Mouse (Mus musculus): ENCODE data around the gene Rgp1. TPM values are rescaled to one million over a fixed set of nuclear protein-coding genes. Genes with fewer than 3 reads are reported as not detected.

The Rgp1 gene
- polyA plus RNA-seq, 1 experiment from 2014 or later = 29.7 TPM

GRCm38 (mm10) chr4:43620146-43620778 is 41.7 kb downstream of the Rgp1 start:
- Histone ChIP-seq H3K27me3 (ENCODE audit: insufficient read depth, poor library complexity, severe bottlenecking) (no peaks in the 10 kb centered on the region), H3K27ac (no peak overlapping the region), H3K4me3 (no peak overlapping the region), H3K36me3 (no peaks in the 10 kb centered on the region), H3K9me3 (peaks cover 4% of the 10 kb centered on the region), H3K4me1 (no peaks in the 10 kb centered on the region)
- WGBS = 79% methylated on average over 4 of the region's 4 CpGs
- peak; percentile 66 for DNase-seq (ENCODE audit: low spot score)

- Histone ChIP-seq H3K27ac (no peak overlapping the region), H3K9me3 (peaks cover 9% of the 10 kb centered on the region), H3K27me3 (ENCODE audit: insufficient read depth, poor library complexity, severe bottlenecking) (peaks cover 23% of the 10 kb centered on the region), H3K4me3 (no peak overlapping the region), H3K36me3 (no peaks in the 10 kb centered on the region), H3K4me1 (peaks cover 29% of the 10 kb centered on the region)
- DNase-seq (ENCODE audit: low spot score) = peak; percentile 72
- WGBS = 37% methylated on average over 20 of the region's 20 CpGs
Observed at GRCm38 (mm10) chr4:43629106-43629817, 50.7 kb downstream of the Rgp1 start.

- peak; percentile 89 for DNase-seq (ENCODE audit: low spot score)
- Histone ChIP-seq H3K27me3 (ENCODE audit: insufficient read depth, poor library complexity, severe bottlenecking) (peaks cover 23% of the 10 kb centered on the region), H3K4me3 (peak overlapping the region; percentile 13), H3K4me1 (peaks cover 29% of the 10 kb centered on the region), H3K36me3 (no peaks in the 10 kb centered on the region), H3K9me3 (peaks cover 6% of the 10 kb centered on the region), H3K27ac (no peak overlapping the region)
- WGBS = 10% methylated on average over 5 of the region's 5 CpGs
Observed at GRCm38 (mm10) chr4:43630030-43630581, 51.6 kb downstream of the Rgp1 start.

- peak; percentile 75 for DNase-seq (ENCODE audit: low spot score)
- WGBS = 25% methylated on average over 5 of the region's 5 CpGs
Observed at GRCm38 (mm10) chr4:43630671-43631045, 52.1 kb downstream of the Rgp1 start.

GRCm38 (mm10) chr4:43631046-43631955 is 52.8 kb downstream of the Rgp1 start, which contains the start of gene Npr2:
Gene Npr2, plus strand, starts transcription at chr4:43631935.
- DNase-seq (ENCODE audit: low spot score) = peak; percentile 78

More at GRCm38 (mm10) chr4:43630671-43631045, 52.1 kb downstream of the Rgp1 start:
- Histone ChIP-seq H3K36me3 (no peaks in the 10 kb centered on the region), H3K4me3 (peak overlapping the region; percentile 80), H3K4me1 (peaks cover 33% of the 10 kb centered on the region), H3K27ac (peak overlapping the region; percentile 92), H3K9me3 (peaks cover under 1% of the 10 kb centered on the region; the same call in 1 of the 2 replicates), H3K27me3 (ENCODE audit: insufficient read depth, poor library complexity, severe bottlenecking) (peaks cover 23% of the 10 kb centered on the region)

GRCm38 (mm10) chr4:43631956-43632920 is 53.7 kb downstream of the Rgp1 start:
- H3K36me3 ChIP-seq = no peaks in the 10 kb centered on the region
- no peaks in the 10 kb centered on the region for H3K9me3 ChIP-seq
- peaks cover 23% of the 10 kb centered on the region for H3K27me3 ChIP-seq (ENCODE audit: insufficient read depth, poor library complexity, severe bottlenecking)
- H3K4me3 ChIP-seq = peak overlapping the region; percentile 80
- DNase-seq (ENCODE audit: low spot score) = peak; percentile 78
- 42% methylated on average over 42 of the region's 42 CpGs for WGBS
- peaks cover 38% of the 10 kb centered on the region for H3K4me1 ChIP-seq
- H3K27ac ChIP-seq = peak overlapping the region; percentile 92

More at GRCm38 (mm10) chr4:43631046-43631955, 52.8 kb downstream of the Rgp1 start, which contains the start of gene Npr2:
- peak within 1 kb of the TSS; percentile 92 for H3K27ac ChIP-seq
- 1% methylated on average over 61 of the region's 70 CpGs for WGBS
- H3K4me3 ChIP-seq = peak within 1 kb of the TSS; percentile 80
- peaks cover 23% of the 10 kb centered on the region for H3K27me3 ChIP-seq (ENCODE audit: insufficient read depth, poor library complexity, severe bottlenecking)
- H3K4me1 ChIP-seq = peaks cover 38% of the 10 kb centered on the region
- no peaks in the 10 kb centered on the region for H3K36me3 ChIP-seq
- H3K9me3 ChIP-seq = no peaks in the 10 kb centered on the region

- peaks cover 23% of the 10 kb centered on the region for H3K27me3 ChIP-seq (ENCODE audit: insufficient read depth, poor library complexity, severe bottlenecking)
- peaks cover 38% of the 10 kb centered on the region for H3K4me1 ChIP-seq
- H3K27ac ChIP-seq = no peak overlapping the region
- DNase-seq (ENCODE audit: low spot score) = peak; percentile 64
- H3K36me3 ChIP-seq = no peaks in the 10 kb centered on the region
- no peaks in the 10 kb centered on the region for H3K9me3 ChIP-seq
- WGBS = 82% methylated on average over 8 of the region's 8 CpGs
- H3K4me3 ChIP-seq = no peak overlapping the region
Observed at GRCm38 (mm10) chr4:43633296-43633695, 54.8 kb downstream of the Rgp1 start.

- Histone ChIP-seq H3K27me3 (ENCODE audit: insufficient read depth, poor library complexity, severe bottlenecking) (peaks cover 23% of the 10 kb centered on the region), H3K4me1 (peaks cover 38% of the 10 kb centered on the region), H3K9me3 (no peaks in the 10 kb centered on the region), H3K36me3 (no peaks in the 10 kb centered on the region), H3K4me3 (no peak overlapping the region), H3K27ac (no peak overlapping the region)
- peak; percentile 28 for DNase-seq (ENCODE audit: low spot score)
- WGBS = 87% methylated on average over 2 of the region's 2 CpGs
Observed at GRCm38 (mm10) chr4:43633736-43634135, 55.2 kb downstream of the Rgp1 start.

GRCm38 (mm10) chr4:43634621-43635374 is 56.3 kb downstream of the Rgp1 start:
- 76% methylated on average over 7 of the region's 7 CpGs for WGBS
- no peaks in the 10 kb centered on the region for H3K36me3 ChIP-seq

GRCm38 (mm10) chr4:43636751-43637150 is 58.2 kb downstream of the Rgp1 start:
- peaks cover 30% of the 10 kb centered on the region for H3K4me1 ChIP-seq
- H3K27ac ChIP-seq = no peak overlapping the region
- H3K27me3 ChIP-seq (ENCODE audit: insufficient read depth, poor library complexity, severe bottlenecking) = peaks cover 23% of the 10 kb centered on the region
- no peak for DNase-seq (ENCODE audit: low spot score)
- 72% methylated on average over 6 of the region's 6 CpGs for WGBS
- no peaks in the 10 kb centered on the region for H3K36me3 ChIP-seq
- H3K4me3 ChIP-seq = no peak overlapping the region
- H3K9me3 ChIP-seq = no peaks in the 10 kb centered on the region

More at GRCm38 (mm10) chr4:43634621-43635374, 56.3 kb downstream of the Rgp1 start:
- peak; percentile 53 for DNase-seq (ENCODE audit: low spot score)
- peaks cover 23% of the 10 kb centered on the region for H3K27me3 ChIP-seq (ENCODE audit: insufficient read depth, poor library complexity, severe bottlenecking)
- no peaks in the 10 kb centered on the region for H3K9me3 ChIP-seq
- peaks cover 38% of the 10 kb centered on the region for H3K4me1 ChIP-seq
- no peak overlapping the region for H3K4me3 ChIP-seq
- no peak overlapping the region for H3K27ac ChIP-seq
